Mouse (Mus musculus): ENCODE data around the gene Rprm. TPM values are rescaled to one million over a fixed set of nuclear protein-coding genes. Genes with fewer than 3 reads are reported as not detected.

Rprm gene
- polyA plus RNA-seq, 1 experiment from 2014 or later = 21.9 TPM

- no peak overlapping the region for H3K4me2 ChIP-seq (replicated peaks)
- no peaks in the 10 kb centered on the region for H3K27me3 ChIP-seq
- WGBS = 62% methylated on average over 1 of the region's 1 CpGs
- no peaks in the 10 kb centered on the region for H3K9me3 ChIP-seq (replicated peaks)
- no peaks in the 10 kb centered on the region for H3K36me3 ChIP-seq
- H3K4me3 ChIP-seq (replicated peaks) = no peak overlapping the region
- no peaks in the 10 kb centered on the region for H3K4me1 ChIP-seq
- H3K9ac ChIP-seq = no peak overlapping the region
- no peak for ATAC-seq (ENCODE audit: insufficient number of reproducible peaks, low FRiP score, low TSS enrichment, low read depth)
- no peak overlapping the region for H3K27ac ChIP-seq (replicated peaks)
Measured at GRCm38 (mm10) chr2:54071526-54071925, 13.8 kb downstream of the Rprm start.

- Histone ChIP-seq H3K27me3 (no peaks in the 10 kb centered on the region), H3K9me3 (replicated peaks) (no peaks in the 10 kb centered on the region), H3K4me3 (replicated peaks) (no peak overlapping the region), H3K27ac (replicated peaks) (no peak overlapping the region), H3K4me1 (no peaks in the 10 kb centered on the region), H3K36me3 (no peaks in the 10 kb centered on the region), H3K9ac (no peak overlapping the region), H3K4me2 (replicated peaks) (no peak overlapping the region)
- 26% methylated on average over 1 of the region's 1 CpGs for WGBS
- ATAC-seq (ENCODE audit: insufficient number of reproducible peaks, low FRiP score, low TSS enrichment, low read depth) = no peak
Measured at GRCm38 (mm10) chr2:54062421-54062820, 22.9 kb downstream of the Rprm start.

- H3K27ac ChIP-seq (replicated peaks) = no peak overlapping the region
- no peak overlapping the region for H3K9ac ChIP-seq
- H3K36me3 ChIP-seq = no peaks in the 10 kb centered on the region
- no peak overlapping the region for H3K4me2 ChIP-seq (replicated peaks)
- no peak overlapping the region for H3K4me3 ChIP-seq (replicated peaks)
- H3K27me3 ChIP-seq = no peaks in the 10 kb centered on the region
- no peak for ATAC-seq (ENCODE audit: insufficient number of reproducible peaks, low FRiP score, low TSS enrichment, low read depth)
- H3K9me3 ChIP-seq (replicated peaks) = no peaks in the 10 kb centered on the region
- no peaks in the 10 kb centered on the region for H3K4me1 ChIP-seq
Measured at GRCm38 (mm10) chr2:54061039-54061438, 24.3 kb downstream of the Rprm start.
